Mouse (Mus musculus) CD4-positive helper T cell, adult 2 months (primary cell): ENCODE results near the gene Ndufv1.
"Not testable (repeated sequence)": the region's sequence is repeated elsewhere in the genome, so short reads cannot be mapped to it uniquely, and the experiment has no call there.

Experiments
- DNase-seq: peaks from one replicate; pipeline ENCODE4 v3.0.0-alpha.2; 2012; ENCODE audit warnings: low read depth, missing footprints, low spot score

The Ndufv1 gene

DNA sequence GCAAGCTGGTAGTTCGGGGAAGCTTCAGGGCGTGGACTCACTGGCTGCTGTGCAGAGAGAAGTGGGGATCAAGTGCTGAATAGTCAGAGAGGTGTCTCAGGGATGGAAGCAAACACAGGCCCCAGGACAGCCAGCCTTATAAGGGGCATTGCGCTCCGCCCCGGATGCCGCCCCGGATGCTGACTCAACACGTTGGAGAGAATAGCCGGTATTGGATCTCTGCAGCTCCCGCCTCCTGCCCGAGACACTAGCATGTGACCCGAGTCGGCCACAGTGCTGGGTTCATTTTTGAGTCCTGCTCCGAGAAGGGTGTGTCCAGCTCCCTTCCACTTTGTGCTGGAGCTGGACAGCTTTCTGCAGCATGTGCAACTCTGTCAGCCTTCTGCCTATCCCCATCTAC lies 29.5 kb upstream of the Ndufv1 start:
- no peak for DNase-seq

- DNase-seq, result not testable (repeated sequence)
These were observed 28.9 kb upstream of the Ndufv1 start for GRCm38 (mm10) chr19:4041500-4041899.

DNA sequence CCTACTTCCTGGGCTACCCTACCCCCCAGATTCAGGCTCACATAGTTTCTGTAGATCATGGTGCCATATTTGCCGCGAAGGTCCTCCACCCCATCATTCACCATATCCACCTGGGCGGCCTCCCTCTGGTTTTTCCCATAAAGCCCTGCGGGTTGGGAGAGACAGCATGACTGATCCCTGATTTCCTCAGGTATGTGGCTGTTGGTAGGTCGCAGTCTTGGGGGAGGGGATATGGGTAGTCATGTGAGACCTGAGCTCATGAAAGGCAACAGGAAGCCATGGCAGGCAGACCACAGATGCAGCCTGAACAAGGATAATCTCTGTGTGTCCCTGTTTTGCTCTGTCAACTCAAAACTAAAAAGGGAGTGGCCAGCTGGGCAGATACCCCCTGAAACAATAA lies 28.3 kb upstream of the Ndufv1 start:
- DNase-seq, result not testable (repeated sequence)

- DNase-seq, result peak; percentile 88
These were observed 25.2 kb upstream of the Ndufv1 start, which contains the start of gene Gstp1 for GRCm38 (mm10) chr19:4037788-4038232. Gene Gstp1 (minus strand): TSS chr19:4037985.

GRCm38 (mm10) chr19:4037154-4037787 lies 24.7 kb upstream of the Ndufv1 start:
- not testable (repeated sequence) for DNase-seq

DNA sequence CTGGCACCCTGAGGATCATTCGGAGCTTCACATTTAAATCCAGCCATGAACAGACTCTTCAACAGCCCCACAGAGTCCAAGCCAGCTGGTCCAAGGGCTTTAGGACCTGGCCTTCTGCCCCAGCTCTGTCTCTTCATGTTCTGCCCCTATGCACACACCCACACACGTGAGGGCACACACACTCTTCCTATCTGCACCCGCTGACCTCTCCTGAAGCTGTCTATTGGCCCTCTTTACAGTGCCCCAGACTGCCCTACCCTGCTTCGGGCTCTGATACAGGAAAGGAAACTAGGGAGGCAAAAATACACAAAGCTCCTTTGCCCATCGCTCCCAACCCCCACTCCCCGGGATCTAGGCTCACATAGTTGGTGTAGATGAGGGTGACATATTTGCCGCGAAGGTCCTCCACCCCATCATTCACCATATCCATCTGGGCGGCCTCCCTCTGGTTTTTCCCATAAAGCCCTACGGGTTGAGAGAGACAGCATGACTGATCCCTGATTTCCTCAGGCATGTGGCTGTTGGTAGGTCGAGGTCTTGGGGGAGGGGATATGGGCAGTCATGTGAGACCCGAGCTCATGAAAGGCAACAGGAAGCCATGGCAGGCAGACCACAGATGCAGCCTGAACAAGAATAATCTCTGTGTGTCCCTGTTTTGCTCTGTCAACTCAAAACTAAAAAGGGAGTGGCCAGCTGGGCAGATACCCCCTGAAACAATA lies 23.9 kb upstream of the Ndufv1 start:
- no peak for DNase-seq

- no peak for DNase-seq
These were observed 21.1 kb upstream of the Ndufv1 start for GRCm38 (mm10) chr19:4033742-4034141.

DNA sequence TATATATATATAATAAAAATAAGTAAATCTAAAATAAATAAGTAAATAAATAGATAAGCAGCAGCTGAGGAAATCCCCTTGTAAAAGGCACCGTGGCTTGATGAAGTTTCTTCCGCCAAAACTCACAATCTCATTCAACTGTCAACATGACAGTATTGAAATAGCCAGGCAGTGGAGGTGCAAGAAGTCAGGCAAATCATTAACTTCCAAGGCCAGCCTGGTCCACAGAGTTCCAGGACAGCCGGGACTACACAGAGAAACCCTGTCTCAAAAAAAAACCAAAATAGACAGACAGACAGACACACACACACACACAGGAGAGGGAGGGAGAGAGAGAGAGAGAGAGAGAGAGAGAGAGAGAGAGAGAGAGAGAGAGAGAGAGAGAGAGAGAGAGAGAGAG lies 20.7 kb upstream of the Ndufv1 start:
- DNase-seq, result no peak

DNA sequence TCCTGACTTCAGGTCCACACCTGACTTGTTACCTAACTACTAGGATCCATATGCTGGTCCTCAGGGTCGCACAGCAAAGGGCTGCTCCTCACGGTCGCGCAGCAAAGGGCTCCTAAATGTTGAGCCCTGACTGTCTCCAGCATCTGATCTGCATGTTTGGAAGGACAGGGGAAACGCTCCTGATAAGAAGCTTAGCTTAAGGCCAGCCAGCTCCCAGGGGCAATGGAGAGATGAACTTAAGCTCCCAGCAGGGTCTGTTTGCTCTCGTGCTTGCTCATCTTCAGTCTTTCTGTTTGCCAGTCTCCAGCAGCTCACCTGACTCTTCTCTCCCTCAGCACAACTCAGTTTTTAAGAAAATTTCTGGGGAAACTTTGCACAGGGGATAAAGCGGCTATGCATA lies 20.1 kb upstream of the Ndufv1 start:
- DNase-seq, result no peak

GRCm38 (mm10) chr19:4027576-4027975 lies 15.0 kb upstream of the Ndufv1 start:
- DNase-seq, result no peak

DNA sequence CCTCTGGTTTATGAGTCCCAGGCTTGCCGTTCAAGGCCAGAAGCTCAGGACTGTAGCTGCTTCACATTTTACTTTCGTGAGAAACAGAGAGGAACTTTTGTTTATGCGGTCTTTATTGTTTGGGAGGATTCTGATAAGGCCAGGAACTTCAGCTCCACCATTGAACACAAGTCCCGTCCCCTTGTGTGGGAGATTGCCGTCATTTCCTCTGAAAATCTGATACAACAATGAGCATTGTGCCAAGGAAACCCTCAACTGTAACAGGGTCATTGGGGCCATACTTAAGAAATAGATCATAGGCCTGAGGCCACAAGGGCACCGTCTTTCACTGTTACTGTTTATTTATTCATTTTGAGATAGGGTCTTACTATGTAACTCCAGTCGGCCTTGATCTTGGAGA lies 10.6 kb upstream of the Ndufv1 start:
- no peak for DNase-seq

- peak; percentile 77 for DNase-seq
These were observed 6.4 kb upstream of the Ndufv1 start for GRCm38 (mm10) chr19:4018743-4019583.

GRCm38 (mm10) chr19:4017921-4018587 lies 5.4 kb upstream of the Ndufv1 start:
- DNase-seq, result no peak

DNA sequence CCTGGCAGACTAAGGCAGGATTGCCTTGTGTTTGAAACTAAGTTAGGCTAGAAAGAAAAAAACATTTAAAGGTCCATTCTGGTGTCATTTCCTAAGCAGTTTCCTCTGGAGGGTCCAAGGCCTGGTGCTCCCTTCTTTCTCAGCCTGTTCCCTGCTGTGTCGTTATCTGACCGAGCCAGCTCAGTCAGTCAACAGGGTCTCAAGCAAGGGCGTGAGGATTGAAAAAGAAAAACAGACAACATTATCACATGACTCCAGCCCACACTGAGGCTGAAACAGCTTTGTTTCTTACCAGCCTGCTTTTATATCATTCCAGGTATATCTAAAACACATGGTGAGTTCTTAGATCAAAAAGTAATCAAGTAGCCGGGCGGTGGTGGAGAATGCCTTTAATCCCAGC lies 3.0 kb upstream of the Ndufv1 start:
- DNase-seq, result no peak

DNA sequence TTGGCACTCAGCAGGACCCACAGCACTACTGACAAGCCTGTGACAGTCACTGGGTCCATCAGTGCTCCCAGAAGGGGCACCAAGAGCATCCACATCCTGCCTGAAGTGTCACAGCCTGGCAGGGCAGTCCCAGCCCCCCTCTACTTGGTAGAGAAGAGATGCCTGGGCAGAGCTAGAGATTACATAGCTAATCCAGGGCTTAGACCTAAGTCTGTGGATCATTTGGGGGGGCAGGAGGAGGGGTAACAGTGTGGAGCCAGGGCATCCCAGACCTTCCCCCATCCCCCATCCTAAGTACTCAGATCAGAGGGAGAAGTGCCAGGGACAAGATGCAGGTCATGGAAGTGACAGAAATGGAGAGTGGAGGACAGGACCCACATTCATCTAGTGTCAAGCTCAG lies 2.2 kb upstream of the Ndufv1 start:
- no peak for DNase-seq

GRCm38 (mm10) chr19:4013066-4013465 lies 460 bp upstream of the Ndufv1 start:
- no peak for DNase-seq

DNA sequence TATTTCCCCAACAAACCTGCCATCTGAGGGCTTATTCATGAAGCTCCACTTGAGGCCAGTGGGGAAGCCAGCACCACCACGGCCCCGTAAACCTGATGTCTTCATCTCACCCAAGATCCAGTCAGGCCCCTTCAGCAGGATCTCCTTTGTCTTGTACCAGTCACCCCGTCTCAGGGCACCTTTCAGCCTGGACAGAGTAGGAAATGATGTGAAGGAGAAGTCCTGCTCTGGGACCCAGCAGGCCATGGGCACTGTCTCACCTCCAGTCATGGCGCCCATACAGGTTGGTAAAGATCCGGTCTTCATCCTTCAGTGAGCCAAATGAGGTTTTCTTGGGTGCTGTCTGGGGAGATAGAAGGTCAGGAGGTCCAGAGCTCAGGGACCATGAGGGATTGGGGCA lies 1.5 kb downstream of the Ndufv1 start:
- DNase-seq, result no peak

- no peak for DNase-seq
These were observed 6.6 kb downstream of the Ndufv1 start for GRCm38 (mm10) chr19:4005971-4006370.

- DNase-seq, result no peak
These were observed 7.5 kb downstream of the Ndufv1 start for GRCm38 (mm10) chr19:4005091-4005490.

DNA sequence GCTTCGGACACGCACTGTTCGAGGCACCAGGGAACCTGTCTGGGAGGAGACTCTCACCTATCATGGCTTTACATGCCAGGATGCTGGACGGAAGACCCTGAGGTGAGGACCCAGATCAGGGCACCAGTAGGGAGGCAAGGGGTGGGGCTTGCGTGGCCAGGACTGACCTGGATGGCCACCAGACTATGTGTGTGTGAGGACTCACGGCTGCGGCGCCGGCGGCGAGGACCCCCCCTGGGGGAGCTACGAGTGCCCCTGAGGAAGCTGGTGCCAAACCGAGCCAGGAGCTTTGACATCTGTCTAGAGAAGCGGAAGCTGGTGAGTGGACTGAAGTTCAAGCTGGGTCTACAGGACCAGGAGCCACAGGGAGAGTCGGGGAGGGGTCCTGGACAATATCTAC lies 8.3 kb downstream of the Ndufv1 start:
- DNase-seq, result no peak

DNA sequence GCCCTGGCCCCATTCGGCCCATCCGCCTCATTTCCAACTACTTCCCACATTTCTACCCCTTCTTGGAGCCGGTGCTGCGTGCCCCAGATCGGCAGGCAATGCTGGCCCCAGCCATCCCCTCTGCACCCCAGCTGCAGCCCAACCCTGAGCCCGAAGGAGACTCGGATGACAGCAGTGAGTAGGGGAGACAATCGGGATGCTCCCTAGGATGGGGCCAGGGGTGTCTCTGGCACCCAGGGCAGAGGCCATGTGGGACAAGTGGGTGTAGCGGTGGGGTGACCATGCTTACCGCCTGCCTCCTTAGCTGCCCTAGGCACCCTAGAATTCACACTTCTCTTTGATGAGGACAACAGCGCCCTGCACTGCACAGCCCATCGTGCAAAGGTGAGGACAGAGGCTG lies 9.0 kb downstream of the Ndufv1 start:
- DNase-seq, result no peak

DNA sequence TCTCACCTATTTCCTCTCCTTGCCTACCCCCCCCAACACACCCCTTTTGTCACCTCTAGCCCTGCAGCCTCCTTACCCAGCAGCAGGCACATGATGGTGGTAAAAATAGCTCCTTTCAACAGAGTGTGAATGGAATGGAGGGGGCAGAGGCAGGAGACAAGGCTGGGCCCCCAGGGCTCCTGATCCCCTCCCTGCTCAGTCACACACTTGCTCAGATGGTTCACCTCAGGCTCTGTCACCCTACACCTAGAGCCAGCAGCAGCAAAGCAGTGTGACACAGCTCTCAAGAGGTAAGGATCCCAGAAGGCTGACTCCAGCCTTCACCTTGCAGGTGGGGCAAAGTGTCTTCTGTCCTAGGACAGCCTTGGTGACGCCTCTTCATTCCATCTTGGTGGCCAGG lies 9.5 kb downstream of the Ndufv1 start, which contains the start of gene Doc2g:
Doc2g (plus strand) TSS at position 202 of the 400 bp plus-strand sequence.
- no peak for DNase-seq
